Mouse (Mus musculus): ENCODE results near the gene Man1c1.

Gene Man1c1

DNA sequence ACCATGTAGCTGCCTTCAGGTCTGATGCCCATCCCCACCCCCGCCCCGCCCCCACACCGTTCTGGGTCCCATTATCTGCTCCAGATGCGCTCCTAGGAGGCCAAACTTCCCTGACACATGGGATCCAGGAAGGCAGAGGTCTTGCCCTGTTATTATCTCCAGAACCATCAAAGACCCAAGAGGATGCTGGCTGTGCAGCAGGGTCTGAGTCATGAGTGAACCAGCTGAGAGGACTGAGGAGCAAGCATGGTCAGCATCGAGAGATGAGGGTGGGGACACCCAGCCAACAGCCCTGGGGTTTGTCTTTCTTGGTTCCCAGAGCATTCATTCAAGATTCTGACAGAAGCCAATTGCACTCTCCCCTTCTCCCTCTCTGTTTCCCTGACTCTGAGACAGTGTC, 100.5 kb downstream of the Man1c1 start:
- no peak for DNase-seq (ENCODE audit: low spot score)

DNA sequence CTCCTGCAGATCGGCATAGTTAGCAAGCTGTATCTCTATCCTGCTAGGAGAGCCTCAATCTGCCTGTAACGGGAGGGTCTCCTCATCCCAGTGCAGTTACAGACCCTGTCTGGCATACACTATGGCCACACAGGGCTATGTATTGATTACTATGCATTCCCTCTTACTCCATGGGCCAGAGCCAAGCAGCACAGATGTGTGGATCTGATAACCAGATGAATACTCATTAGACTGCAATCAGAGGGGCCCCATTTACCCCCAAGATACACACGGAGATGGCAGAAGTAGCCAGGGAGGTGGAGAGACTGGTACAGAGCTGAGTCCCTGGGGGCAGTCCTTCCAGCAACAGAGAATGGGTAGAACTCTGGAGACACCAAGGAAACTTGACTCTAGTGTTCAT, 101.5 kb downstream of the Man1c1 start:
- DNase-seq (ENCODE audit: low spot score) = no peak

DNA sequence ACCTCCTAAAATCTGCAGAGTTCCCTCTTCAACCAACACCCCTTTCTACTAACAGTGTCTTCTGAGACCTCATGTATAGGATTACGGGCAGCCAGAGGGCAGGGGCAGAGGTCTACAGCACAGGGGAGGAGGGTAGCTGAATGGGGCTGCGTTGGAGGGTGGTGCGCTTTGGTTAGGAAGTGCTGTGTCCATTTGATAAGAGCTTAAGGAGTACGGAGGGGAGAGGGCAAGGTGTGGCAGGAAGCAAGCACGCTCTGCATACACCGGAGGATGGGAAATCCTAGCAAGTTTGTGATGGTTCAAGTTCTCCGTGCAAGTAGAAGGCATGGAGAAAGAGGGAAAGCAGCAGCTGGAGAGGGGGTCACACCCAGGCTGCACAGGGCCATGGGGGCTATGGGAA, 102.1 kb downstream of the Man1c1 start:
- DNase-seq (ENCODE audit: low spot score) = no peak

DNA sequence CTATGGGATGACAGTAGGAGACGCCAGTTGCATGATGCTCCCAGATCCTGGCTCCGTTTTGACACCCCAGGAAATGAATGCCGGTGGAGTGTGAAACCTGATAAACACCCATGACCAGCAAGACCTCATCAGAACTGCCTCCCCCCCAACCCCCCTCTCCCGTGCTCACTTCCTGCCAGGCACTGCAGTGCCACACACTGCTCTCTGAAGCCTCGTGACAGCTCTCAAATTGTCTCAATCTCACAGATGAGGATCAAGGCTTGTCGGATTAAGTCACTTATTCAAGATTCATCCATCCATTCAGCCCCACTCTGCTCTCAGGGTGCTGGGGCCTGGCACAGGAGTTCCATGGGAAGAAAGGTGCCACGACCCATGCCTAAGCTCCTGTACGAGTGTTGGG, 102.7 kb downstream of the Man1c1 start:
- no peak for DNase-seq (ENCODE audit: low spot score)

DNA sequence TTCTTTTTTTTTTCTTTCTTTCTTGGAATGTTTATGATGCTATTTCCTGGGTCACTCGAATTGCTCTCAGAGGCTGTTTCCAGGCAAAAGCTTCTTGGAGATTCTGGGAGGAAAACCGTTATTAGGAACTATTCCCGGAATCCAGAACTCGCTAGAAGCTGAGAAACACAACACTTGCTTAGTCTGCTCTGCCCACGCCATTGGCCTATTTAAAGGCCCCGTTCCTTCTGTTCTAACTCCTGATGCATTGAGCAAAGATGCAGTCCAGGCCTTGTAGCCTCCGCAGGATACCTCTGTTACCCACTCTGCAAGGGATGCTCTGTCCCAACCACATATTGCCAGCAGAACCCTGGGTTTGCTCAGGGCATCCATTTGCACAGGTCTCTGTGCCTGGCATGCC, 103.3 kb downstream of the Man1c1 start:
- no peak for DNase-seq (ENCODE audit: low spot score)

DNA sequence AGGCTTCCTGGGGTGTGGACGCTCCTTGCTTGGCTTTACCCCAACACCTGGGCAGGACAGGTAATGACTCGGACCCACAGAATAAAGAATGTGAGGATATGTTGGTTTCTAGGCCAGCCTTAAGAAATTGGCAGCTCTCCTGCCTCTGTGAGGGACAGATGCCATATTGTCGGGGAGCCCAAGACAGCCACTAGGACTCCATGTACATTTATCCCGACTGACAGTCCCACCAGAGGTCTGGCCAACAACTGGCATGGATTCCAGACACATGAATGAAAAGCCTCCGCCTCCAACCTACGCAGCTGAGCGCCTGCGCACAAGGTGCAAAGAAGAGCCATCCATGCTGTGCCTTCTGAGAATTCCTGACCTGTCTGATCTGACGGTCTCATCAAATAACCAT, 104.0 kb downstream of the Man1c1 start:
- DNase-seq (ENCODE audit: low spot score) = no peak

DNA sequence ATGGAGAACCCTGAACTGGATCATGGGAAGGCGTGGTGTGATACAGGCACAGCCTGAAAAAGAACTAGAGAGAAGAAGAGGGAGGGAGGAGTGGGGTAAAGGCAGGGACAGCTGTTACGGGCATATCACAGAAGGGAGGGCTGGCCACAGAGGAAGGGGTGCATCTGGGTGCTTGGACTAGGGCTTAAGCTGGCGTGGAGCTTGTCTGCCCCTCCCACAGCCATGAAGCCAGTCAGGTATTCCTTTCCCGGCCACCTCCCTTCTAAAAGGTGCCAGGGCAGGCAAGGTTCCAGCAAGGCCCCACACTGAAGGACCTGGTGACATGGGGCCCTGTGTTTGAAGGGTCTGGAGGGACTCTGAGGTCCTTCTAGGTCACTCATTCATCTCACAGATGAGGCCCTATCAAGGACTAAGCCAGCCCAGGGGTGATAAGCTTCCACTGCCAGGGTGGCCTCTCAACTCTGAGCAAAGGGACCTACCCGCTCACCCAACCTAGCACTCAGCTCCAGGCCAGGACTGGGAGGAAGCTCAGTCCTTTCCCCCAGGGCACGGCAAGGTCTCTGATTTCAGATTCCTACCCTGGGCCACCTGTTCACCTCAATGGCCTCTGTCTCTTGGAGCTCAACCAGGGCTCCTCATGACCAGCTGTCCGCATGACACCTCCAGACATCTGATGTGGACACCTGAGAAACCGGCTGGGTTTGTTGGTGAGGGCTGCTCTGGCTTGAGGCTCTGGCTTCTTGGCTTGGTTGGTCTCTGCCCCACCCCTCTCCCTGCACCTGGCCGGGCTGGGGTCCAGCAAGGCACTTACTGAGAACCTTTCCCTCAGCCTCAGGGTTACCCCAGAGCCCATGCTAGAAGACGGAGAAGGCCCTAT, 107.0 kb downstream of the Man1c1 start:
- DNase-seq (ENCODE audit: low spot score) = no peak

DNA sequence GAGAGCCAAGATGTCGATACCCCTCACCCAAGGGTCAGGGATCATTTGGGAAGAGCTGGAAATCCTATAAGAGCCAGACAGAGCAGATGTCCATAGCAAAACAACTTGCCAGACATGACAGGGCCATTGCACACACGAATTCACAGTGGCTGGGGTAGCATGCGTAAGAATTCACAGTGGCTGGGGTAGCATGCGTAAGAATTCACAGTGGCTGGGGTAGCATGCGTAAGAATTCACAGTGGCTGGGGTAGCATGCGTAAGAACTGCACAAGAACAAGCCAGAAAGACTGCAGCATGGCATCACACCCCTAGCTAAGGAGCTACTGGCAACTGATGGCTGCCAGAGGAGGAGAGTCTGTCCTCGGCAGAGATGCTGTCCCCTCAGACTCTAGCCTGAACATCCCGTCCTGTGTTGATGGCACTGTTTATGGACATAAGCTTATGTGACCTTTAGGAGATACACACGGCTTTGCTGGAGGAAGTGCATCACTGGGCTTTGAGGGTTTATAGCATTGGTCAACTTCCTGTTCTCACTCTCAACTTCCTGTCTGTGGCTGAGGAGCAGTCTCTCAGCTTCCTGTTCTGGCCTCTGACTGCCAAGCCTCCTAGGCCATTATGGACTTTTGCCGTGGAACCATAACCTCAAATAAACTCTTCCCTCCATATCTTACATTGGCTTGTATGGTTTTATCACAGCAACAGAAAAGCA, 109.2 kb downstream of the Man1c1 start:
- no peak for DNase-seq (ENCODE audit: low spot score)

DNA sequence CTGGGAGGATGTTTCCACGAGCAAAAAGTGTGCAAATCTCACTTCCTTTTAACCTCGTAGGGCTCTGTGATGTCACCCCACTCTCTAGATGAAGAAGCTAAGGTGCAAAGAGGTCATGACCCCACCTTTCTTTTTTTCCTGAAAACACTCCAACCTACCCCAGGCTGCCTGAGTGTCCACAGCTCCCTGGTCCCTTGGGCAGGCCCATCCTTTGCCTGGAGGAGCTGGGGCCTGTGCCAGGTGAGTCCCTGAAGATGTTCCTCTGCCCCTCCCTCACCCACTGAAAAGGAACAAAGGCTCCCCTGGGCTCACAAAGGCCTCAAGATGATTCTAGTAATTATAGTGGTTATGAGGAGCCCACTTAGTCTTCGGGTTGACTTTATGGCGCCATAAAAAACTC, 111.6 kb downstream of the Man1c1 start:
- DNase-seq (ENCODE audit: low spot score) = no peak

DNA sequence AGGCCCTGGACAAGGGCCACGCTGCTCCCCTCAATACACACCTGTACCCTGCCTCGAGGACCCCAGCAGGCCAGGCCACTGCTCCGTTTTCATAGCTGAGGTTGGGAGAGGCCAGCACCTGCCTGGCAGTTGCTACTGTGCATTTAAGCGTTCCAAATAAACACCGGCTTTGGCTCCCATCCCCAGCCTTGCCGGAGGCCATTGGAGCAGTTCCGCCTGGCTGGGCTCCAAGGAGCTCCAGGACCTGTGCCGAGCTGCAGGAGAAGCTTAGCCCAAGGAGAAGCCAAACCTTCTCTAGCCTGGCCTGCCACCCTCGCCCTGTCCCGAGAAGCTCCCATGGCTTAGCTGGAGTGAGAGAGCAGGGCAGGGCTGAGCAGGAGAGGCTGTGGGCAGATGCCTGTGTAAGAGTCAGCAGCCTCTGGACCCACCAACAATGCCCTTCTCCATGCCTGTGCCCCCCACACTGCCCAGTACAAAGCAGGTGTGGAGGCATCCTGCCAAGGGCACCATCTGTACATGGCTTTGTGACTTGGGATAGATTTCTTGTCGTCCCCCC, 112.5 kb downstream of the Man1c1 start:
- DNase-seq (ENCODE audit: low spot score) = no peak

DNA sequence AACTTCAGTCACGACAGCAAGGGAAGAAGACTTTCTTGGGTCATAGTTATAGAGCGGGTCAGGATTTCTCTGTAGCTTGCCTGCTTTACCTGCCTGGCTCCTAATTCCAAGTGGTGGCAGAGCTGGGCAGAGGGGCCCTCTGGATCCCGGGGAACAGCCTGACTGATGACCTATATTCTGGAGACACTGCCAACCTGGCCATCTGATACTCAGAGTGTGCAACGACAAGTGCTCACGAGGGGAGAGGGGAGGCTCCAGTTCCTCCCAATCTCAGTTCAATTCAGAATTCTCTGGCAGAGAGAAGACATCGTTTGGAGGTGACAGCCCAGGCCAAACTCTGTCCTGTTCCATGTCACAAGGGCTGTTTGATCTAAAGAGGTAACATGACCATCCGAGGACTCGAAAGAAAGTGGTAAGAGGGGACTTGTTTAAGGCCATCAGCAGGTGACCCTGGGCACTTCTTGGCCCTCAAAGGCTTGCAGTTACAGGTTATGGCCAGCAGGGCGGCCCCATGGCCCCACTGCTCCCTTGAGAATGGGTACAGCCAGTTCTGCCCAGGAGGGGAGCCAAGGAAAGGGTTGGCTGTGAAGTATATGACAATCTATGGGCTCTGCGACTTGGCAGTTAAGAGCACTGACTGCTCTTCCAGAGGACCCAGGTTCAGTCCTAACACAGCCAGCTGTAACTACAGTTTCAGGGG, 113.7 kb downstream of the Man1c1 start:
- no peak for DNase-seq (ENCODE audit: low spot score)

DNA sequence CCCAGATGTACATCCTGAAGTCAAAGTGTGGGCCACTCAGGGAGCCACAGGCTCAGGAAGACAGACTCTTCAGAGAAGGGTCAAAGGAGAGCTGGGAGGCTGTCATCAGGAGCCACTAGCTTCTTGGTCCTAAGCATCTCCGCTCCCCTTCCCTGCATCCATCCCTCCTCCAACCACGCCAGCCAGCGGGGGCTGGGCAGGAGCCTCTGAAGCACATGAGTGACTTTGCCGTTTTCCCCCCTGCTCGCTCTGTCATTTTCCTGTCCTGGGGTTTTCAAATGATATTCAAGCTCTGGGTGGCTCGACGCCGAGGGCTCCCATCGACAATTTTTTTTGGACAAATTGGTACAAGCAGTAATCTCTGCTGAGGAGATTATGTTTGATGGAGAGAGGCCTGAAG, 114.3 kb downstream of the Man1c1 start:
- DNase-seq (ENCODE audit: low spot score) = no peak

DNA sequence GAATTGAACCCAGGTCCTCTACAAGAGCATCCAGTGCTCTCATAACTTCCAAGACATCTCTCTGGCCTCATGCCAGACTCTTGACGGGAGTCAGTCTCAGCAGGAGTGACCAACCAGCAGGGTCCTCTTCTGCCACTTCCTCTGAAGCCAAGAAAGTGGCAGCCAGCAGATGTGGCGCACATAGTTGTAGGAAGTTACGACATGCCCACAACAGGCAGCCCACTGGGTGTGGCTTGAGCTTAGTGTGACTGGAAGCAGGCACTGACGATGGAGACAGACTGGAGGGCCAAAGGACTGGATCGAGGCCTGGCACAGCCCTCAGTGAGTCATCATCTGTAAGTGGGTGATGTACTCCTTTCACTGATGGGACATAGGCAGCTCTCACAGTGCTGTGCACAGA, 115.1 kb downstream of the Man1c1 start:
- no peak for DNase-seq (ENCODE audit: low spot score)

DNA sequence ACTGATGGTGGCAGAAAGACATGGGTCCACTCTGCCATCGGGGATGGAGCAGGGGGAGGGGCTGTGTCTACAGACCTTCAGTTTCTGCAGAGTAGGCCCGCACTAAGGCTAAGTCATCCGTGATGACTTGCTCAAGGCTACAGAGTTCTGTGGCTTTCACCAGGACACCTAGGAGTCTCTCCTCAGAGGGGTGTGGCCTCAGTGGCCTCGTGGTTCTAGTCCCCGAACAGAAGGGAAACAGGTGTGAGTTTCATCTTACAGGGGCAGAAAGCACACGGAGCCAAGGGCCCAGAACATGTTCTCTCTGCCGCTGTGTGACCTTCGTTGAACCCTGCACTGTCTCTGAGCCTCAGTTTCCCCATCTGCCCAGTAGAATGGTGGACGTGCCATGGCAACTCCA, 115.8 kb downstream of the Man1c1 start:
- no peak for DNase-seq (ENCODE audit: low spot score)

DNA sequence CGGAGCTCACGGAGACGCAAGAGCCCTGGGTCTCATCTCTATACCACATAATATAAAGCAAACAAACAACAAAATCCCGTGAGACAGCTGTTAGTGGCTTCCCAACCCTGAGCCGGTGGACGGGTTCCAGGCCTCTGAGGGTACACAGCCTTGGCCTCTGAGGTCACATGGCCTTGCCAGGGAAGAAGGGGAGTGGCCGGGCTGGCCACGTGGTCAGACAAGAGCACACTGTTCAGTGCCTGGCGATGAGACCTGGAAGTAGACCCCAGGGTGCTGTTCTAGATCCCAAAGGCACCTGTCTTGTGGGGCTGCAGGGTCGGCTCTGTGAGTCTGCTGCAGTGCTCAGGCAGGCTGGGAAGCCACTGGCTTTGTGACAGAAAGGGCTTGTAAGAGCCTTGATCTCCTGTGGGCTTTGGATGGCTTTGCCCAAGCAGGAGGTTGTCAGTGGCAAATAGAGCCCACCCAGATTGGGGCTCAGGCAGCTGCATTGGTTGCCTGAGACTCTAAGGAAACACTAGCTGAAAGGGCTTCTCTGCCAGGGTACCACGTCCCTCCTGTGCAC, 116.4 kb downstream of the Man1c1 start:
- DNase-seq (ENCODE audit: low spot score) = no peak

DNA sequence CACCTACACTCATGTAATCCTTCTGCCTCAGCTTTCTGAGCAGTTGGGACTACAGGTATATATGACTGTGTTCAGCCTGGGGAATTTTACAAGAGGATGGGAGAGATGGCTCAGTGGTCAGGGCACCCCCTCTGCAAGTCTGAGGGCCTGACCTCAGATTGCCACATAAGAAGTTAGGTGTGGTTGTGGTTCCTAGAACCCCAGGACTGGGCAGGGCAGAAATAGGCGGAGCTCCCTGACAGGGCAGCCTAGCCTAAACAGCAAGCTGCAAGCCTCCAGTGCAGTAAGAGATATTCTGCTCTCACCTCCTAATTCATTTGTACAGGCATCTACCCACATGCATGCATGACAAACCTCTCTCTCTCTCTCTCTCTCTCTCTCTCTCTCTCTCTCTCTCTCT, 117.5 kb downstream of the Man1c1 start:
- no peak for DNase-seq (ENCODE audit: low spot score)

DNA sequence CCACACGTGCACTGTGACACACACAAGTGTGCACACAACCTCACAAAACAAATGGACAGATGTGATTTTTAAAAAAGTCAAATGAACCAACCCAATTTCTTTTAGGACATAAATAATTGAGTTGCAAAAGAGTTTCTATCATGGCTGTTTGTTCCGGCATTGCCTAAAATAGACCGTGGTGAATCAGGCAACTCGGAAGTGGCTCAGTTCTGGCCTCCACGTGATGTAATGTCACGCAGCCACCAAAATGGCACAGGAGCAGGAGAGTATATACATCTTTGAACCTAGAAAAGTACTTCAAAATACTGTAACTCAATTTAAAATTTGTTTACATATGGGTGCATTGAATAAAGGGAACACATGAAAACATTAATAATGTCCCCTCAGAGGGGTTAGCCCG, 118.0 kb downstream of the Man1c1 start:
- no peak for DNase-seq (ENCODE audit: low spot score)

DNA sequence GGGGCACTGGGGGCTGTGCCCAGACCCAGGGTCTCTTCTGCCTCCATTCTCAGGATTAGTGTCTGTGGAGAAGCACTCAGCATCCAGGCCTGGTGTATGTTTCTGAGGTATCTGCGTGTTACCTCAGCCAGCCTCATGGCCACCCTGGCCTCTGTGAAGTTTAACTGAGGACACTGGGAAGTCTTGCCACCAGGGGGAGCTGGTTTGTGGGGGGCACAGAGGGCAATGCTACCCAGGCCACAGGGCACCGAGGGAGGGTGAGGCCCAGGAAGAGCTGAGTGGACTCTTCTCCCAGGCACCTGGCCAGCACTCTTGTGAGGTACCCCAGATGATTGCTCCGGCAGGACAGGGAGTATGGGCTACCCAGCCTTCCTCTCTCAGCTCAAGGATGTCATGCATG, 120.6 kb downstream of the Man1c1 start:
- DNase-seq (ENCODE audit: low spot score) = no peak

DNA sequence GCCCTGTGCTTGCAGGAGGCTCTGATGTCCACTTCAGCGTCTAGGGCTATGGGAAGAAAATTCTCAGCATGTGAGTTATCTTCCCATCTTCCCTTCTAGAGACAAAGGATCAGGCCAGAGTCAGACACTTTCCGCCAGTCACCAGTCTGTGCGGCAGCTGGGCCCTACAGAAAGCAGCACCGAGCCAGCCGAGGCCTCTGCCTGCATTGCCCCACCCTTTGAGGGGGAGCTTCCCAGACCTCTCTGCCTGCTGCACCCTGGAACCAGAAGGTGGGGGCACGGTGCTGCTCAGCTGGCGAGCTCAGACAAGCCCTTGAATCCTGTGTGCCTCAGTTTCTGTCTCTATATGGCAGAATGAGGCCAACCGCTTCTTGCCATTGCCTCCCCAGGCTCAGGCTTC, 122.7 kb downstream of the Man1c1 start:
- no peak for DNase-seq (ENCODE audit: low spot score)

DNA sequence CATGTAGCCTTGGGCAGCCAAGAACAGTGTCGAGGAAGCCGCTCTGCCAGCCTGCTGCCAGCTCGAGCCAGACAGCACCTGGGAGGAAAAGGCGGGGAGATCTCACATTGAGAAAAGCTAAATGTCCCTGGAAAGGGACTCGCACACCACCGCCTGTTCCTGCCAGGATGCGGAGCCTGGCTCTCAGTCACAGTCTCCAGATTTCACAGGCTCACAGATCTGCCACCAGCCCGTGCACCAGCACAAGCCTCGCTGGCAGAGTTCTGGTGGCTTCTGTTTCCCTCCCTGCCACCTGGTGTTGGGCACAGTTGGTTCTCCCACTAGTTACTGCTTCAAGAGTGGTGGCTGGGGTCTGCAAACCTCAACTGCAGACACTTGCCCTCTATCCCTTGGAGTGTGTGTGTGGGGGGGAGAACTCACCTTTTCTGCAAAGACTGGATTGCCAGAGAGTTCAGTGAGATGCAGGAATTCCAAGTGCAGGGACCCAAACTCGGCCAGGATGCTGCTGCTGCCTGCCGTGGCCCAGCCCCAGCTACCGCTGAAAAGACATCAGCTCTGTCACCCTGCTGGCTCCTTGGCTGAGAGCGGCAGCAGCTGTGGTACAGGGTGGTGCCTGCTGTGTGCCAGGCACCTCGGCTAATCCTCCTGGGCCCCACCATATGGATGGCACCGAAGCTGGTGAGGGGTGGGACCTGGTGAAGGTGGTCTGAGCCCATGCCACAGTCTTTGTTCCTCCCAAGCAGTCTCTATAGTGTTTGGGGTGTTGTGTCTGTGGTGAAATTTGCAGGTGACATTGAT, 123.5 kb downstream of the Man1c1 start:
- no peak for DNase-seq (ENCODE audit: low spot score)

DNA sequence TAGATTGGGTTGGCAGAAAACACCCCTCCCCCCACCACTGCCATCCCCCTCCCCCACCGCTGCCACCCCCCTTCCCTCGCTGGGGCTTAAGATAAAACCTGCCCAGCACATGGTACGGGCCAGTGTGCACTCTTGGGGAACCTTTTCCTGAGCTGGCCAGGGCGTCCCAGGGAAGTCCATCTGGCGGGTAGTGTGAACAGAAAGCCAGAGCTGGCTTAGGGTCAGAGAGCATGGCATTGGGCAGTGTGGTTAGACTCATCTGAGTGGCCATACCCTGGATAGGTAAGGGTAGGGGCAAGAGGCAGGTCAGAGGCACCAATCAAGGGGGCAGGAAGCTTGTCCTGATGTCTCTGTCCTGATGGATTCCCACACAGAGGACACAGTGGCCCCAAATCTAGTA, 124.5 kb downstream of the Man1c1 start:
- DNase-seq (ENCODE audit: low spot score) = no peak

DNA sequence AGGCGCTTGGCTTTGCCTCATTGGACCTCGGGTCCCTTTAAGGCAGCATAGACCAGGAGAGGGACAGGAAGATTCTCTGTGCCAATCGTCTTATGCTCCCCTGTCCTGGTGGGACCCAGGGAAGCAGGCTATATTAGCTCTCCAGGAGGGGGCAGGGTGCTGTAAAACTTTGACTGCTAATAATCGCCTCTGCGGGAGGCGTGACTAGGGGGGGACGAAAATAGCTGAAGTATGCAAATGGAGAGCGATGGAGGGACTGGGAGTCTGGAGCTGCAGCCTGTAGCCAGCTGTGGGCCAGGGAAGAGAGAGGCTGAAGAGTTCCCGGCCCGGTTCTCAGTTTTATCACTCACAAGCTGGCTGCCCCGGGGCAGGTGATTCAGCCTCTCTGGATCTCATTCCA, 124.9 kb downstream of the Man1c1 start:
- DNase-seq (ENCODE audit: low spot score) = peak; percentile 32
